Mouse (Mus musculus) frontal cortex, postnatal 10 days (tissue): ENCODE measurements around the gene Slc22a12.
A peak's percentile ranks its signal among the peaks of the same experiment; 100 is the strongest.

Source experiments
- DNase-seq, 2 experiments: peaks; one replicate each; pipeline ENCODE4 v3.0.0; 2022; ENCODE audit warnings: low spot score in 2 of 2, mixed read lengths in 1 of 2

Gene Slc22a12

GRCm38 (mm10) chr19:6541521-6541920 lies 1.3 kb downstream of the Slc22a12 start:
- DNase-seq: no peak

- DNase-seq: no peak
Measured at GRCm38 (mm10) chr19:6540191-6540590, 2.6 kb downstream of the Slc22a12 start.

GRCm38 (mm10) chr19:6539592-6539991 lies 3.2 kb downstream of the Slc22a12 start:
- DNase-seq: peak in 1 of 2 experiments; percentile 4

GRCm38 (mm10) chr19:6538546-6538945 lies 4.3 kb downstream of the Slc22a12 start:
- no peak for DNase-seq

- DNase-seq: no peak
Measured at GRCm38 (mm10) chr19:6537526-6537925, 5.3 kb downstream of the Slc22a12 start.

- no peak for DNase-seq
Measured at GRCm38 (mm10) chr19:6536696-6537095, 6.1 kb downstream of the Slc22a12 start.

GRCm38 (mm10) chr19:6536201-6536600 lies 6.6 kb downstream of the Slc22a12 start:
- DNase-seq: no peak

GRCm38 (mm10) chr19:6534118-6534415 lies 8.8 kb downstream of the Slc22a12 start:
- DNase-seq: no peak

GRCm38 (mm10) chr19:6533290-6534117 lies 9.3 kb downstream of the Slc22a12 start:
- DNase-seq: no peak

GRCm38 (mm10) chr19:6532656-6533055 lies 10.2 kb downstream of the Slc22a12 start:
- DNase-seq: no peak

GRCm38 (mm10) chr19:6531832-6532471 lies 10.9 kb downstream of the Slc22a12 start:
- no peak for DNase-seq

GRCm38 (mm10) chr19:6531011-6531631 lies 11.7 kb downstream of the Slc22a12 start:
- no peak for DNase-seq

GRCm38 (mm10) chr19:6530359-6530758 lies 12.5 kb downstream of the Slc22a12 start:
- DNase-seq: no peak

GRCm38 (mm10) chr19:6529265-6529985 lies 13.4 kb downstream of the Slc22a12 start:
- no peak for DNase-seq

GRCm38 (mm10) chr19:6527839-6528531 lies 14.8 kb downstream of the Slc22a12 start:
- DNase-seq: no peak

- DNase-seq: no peak
Measured at GRCm38 (mm10) chr19:6527439-6527838, 15.4 kb downstream of the Slc22a12 start.

GRCm38 (mm10) chr19:6526010-6526409 lies 16.8 kb downstream of the Slc22a12 start:
- no peak for DNase-seq

- no peak for DNase-seq
Measured at GRCm38 (mm10) chr19:6525023-6525422, 17.8 kb downstream of the Slc22a12 start.

- no peak for DNase-seq
Measured at GRCm38 (mm10) chr19:6522289-6522688, 20.5 kb downstream of the Slc22a12 start.

- DNase-seq: no peak
Measured at GRCm38 (mm10) chr19:6521630-6522029, 21.2 kb downstream of the Slc22a12 start.

- DNase-seq: no peak
Measured at GRCm38 (mm10) chr19:6519483-6519882, 23.3 kb downstream of the Slc22a12 start.

GRCm38 (mm10) chr19:6518601-6519000 lies 24.2 kb downstream of the Slc22a12 start:
- DNase-seq: no peak
